Mouse (Mus musculus): ENCODE results near the gene Nolc1. TPM values are rescaled to one million over a fixed set of nuclear protein-coding genes. Genes with fewer than 3 reads are reported as not detected.

The Nolc1 gene
- total and polyA plus RNA-seq, 3 experiments: 88.0 to 333 (median 96.0) TPM

DNA sequence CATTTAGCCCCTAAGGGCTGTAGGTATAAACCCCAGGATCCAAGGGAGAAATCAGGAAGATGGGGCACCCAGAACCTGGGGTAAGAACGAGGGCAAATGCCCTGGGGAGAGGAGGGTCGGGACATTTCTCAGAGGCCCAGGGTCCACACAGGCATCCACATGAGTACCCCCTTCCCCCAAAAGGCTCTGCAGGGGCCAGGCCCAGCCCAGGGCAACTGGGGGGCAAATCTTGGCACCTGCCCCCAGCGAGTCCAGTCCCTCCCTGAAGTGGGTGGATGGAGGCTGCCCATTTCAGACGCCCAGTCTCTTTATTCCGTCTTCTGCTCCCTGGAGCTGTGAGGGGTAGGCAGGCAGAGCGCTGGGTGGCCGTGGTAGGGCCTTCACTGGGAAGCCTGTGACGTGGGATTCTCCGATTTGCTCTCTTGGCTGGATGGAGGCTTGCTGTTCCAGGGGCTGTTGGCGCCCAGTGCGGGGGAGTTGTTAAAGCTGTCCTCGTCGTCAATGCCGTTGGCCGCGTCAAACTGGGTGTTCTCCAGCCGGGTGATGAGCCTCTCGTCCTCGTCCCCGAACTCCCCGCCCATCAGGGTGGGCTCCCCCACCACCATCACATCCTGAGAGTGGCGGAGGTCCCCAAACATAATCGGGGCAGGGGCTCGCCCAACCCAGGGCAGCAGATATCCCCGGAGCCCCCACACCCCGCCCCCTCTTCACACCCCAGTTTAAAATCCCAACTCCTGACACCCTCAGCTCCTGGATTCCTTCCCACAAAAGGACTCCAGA lies 42.7 kb upstream of the Nolc1 start:
- no peak overlapping the region for H3K27ac ChIP-seq (ENCODE audit: insufficient read depth, low read depth)
- no peak for DNase-seq (ENCODE audit: extremely low read depth)
- H3K4me1 ChIP-seq (ENCODE audit: control insufficient read depth in 1 of 2, insufficient read depth in 2 of 2): peaks cover 1 to 13% of the 10 kb centered on the region in 2 experiments; a peak in 3 of 4 replicates
- no peaks in the 10 kb centered on the region for H3K27me3 ChIP-seq (replicated peaks)
- no peak overlapping the region for H3K4me3 ChIP-seq (replicated peaks in 1 of 3; ENCODE audit: low read depth in 2 of 3, low read length in 2 of 3, poor library complexity in 1 of 3)
- H3K9ac ChIP-seq (ENCODE audit: insufficient read depth, low read depth): no peak overlapping the region
- peaks cover 15% of the 10 kb centered on the region for H3K79me2 ChIP-seq (replicated peaks; ENCODE audit: control insufficient read depth, extremely low read depth, insufficient read depth, poor library complexity, severe bottlenecking)
- dilution Hi-C loops (cut with MboI; ENCODE audit: extremely low pct_ligation_motif_present, extremely low pct_unique_long_range_greater_than_20kb, low sequenced_read_pairs) (no loop called here), in situ Hi-C loops (cut with MboI; ENCODE audit: low pct_ligation_motif_present, low pct_unique_long_range_greater_than_20kb, low sequenced_read_pairs) (no loop called here)
- H3K9me3 ChIP-seq (replicated peaks; ENCODE audit: low read length): peaks cover 9% of the 10 kb centered on the region
- peaks cover 47 to 69% of the 10 kb centered on the region in 2 experiments for H3K36me3 ChIP-seq (replicated peaks in 1 of 2; ENCODE audit: control insufficient read depth in 1 of 2, insufficient read depth in 1 of 2, low read length in 1 of 2)
- TF ChIP-seq NRF1 (IDR thresholded peaks at IDR 0.05; ENCODE audit: low read depth, low read length): no peak
- no peak for TF ChIP-seq HCFC1 (IDR thresholded peaks at IDR 0.05; ENCODE audit: low read depth, low read length)
- TF ChIP-seq POLR2A (IDR thresholded peaks at IDR 0.05; ENCODE audit: low read depth, low read length): no peak
- no peak for TF ChIP-seq TCF12 (IDR thresholded peaks at IDR 0.05; ENCODE audit: low read depth, low read length)
- TF ChIP-seq ETS1 (conservative IDR thresholded peaks at IDR 0.05; ENCODE audit: low read depth, low read length): no peak
- TF ChIP-seq RAD21 (IDR thresholded peaks at IDR 0.05; ENCODE audit: low read depth, low read length): no peak
- TF ChIP-seq ZC3H11A (IDR thresholded peaks at IDR 0.05; ENCODE audit: low read depth, low read length): no peak
- no peak for TF ChIP-seq UBTF (IDR thresholded peaks at IDR 0.05; ENCODE audit: low read depth, low read length)
- no peak for TF ChIP-seq E2F4 (IDR thresholded peaks at IDR 0.05; ENCODE audit: insufficient replicate concordance, low read depth, low read length)
- TF ChIP-seq ZNF384 (IDR thresholded peaks at IDR 0.05; ENCODE audit: low read depth, low read length): no peak
- TF ChIP-seq NELFE (IDR thresholded peaks at IDR 0.05; ENCODE audit: low read depth, low read length): no peak
- no peak for TF ChIP-seq USF2 (conservative IDR thresholded peaks at IDR 0.05; ENCODE audit: low read depth, low read length)
- TF ChIP-seq MEF2A (IDR thresholded peaks at IDR 0.05; ENCODE audit: borderline replicate concordance, low read depth, low read length): no peak
- TF ChIP-seq MYC (IDR thresholded peaks at IDR 0.05; ENCODE audit: low read depth, low read length): no peak
- H3K4me2 ChIP-seq (ENCODE audit: insufficient read depth, low read depth, poor library complexity, severe bottlenecking): no peak overlapping the region

DNA sequence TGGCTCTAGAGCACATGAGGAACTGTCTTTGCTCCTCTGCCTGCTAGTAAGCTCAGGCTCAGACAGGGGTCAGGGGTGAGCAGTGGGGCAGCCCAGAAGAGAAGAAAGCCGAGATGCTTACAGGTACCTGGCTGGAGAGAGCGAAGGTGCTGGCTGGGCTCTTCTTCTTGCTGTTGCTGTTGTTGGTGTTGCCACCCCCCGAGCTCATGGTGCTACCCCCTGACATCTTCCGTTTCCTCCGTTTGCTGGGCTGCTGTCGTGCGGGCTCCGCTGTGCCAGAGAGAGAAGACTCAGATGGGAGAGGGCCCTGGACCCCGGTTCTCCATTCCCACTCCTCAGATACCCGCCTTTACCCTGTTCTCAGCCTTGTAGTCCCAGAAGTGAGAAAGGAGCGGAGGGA lies 41.8 kb upstream of the Nolc1 start:
- peaks cover 47 to 69% of the 10 kb centered on the region in 2 experiments for H3K36me3 ChIP-seq (replicated peaks in 1 of 2; ENCODE audit: control insufficient read depth in 1 of 2, insufficient read depth in 1 of 2, low read length in 1 of 2)
- in situ Hi-C loops (cut with MboI; ENCODE audit: low pct_ligation_motif_present, low pct_unique_long_range_greater_than_20kb, low sequenced_read_pairs): no loop called here

More for the DNA sequence above, 41.8 kb upstream of the Nolc1 start:
- no peak for DNase-seq (ENCODE audit: extremely low read depth)
- Histone ChIP-seq H3K9ac (ENCODE audit: insufficient read depth, low read depth) (no peak overlapping the region), H3K27ac (ENCODE audit: insufficient read depth, low read depth) (no peak overlapping the region), H3K9me3 (replicated peaks; ENCODE audit: low read length) (peaks cover 9% of the 10 kb centered on the region), H3K27me3 (replicated peaks) (no peaks in the 10 kb centered on the region), H3K4me3 (replicated peaks in 1 of 3; ENCODE audit: low read depth in 2 of 3, low read length in 2 of 3, poor library complexity in 1 of 3) (no peak overlapping the region), H3K4me1 (ENCODE audit: control insufficient read depth in 1 of 2, insufficient read depth in 2 of 2) (peaks cover 6 to 21% of the 10 kb centered on the region in 2 experiments; a peak in 3 of 4 replicates), H3K79me2 (replicated peaks; ENCODE audit: control insufficient read depth, extremely low read depth, insufficient read depth, poor library complexity, severe bottlenecking) (peaks cover 25% of the 10 kb centered on the region), H3K4me2 (ENCODE audit: insufficient read depth, low read depth, poor library complexity, severe bottlenecking) (no peak overlapping the region)
- TF ChIP-seq ZMIZ1 (IDR thresholded peaks at IDR 0.05; ENCODE audit: low read depth, low read length) (no peak), CHD2 (IDR thresholded peaks at IDR 0.05; ENCODE audit: low read length) (no peak), IRF4 (IDR thresholded peaks at IDR 0.05; ENCODE audit: low read depth, low read length) (no peak), RAD21 (IDR thresholded peaks at IDR 0.05; ENCODE audit: low read depth, low read length) (no peak), TBP (conservative IDR thresholded peaks at IDR 0.05; ENCODE audit: low read depth, low read length) (no peak), CTCF (conservative IDR thresholded peaks at IDR 0.05 in 1 of 2, IDR thresholded peaks at IDR 0.05 in 1 of 2; ENCODE audit: low read depth in 2 of 2, low read length in 2 of 2) (no peak), GABPA (IDR thresholded peaks at IDR 0.05; ENCODE audit: insufficient replicate concordance, low read depth, low read length) (no peak), ELF1 (IDR thresholded peaks at IDR 0.05; ENCODE audit: low read depth, low read length) (no peak), PAX5 (IDR thresholded peaks at IDR 0.05; ENCODE audit: low read length) (no peak), MEF2A (IDR thresholded peaks at IDR 0.05; ENCODE audit: borderline replicate concordance, low read depth, low read length) (no peak)
- dilution Hi-C loops (cut with MboI; ENCODE audit: extremely low pct_ligation_motif_present, extremely low pct_unique_long_range_greater_than_20kb, low sequenced_read_pairs): no loop called here

Data from CH12.LX (cell line).